Mouse (Mus musculus) CH12.LX (cell line): ENCODE measurements around the gene Pou2af1. TPM values are rescaled to one million over a fixed set of nuclear protein-coding genes. Genes with fewer than 3 reads are reported as not detected.

Experiments
- DNase-seq: peaks from one replicate; pipeline ENCODE4 v3.0.0-alpha.2; 2013; ENCODE audit errors: extremely low read depth
- H3K27ac ChIP-seq: 2 replicates; pipeline ENCODE4 v1.5.1; 2012; ENCODE audit warnings: low read depth, mild to moderate bottlenecking, control low read depth, moderate library complexity; ENCODE audit not compliant: insufficient read depth
- H3K27me3 ChIP-seq: replicated peaks from 2 replicates; pipeline ENCODE3; 2012; ENCODE audit warnings: inconsistent platforms
- H3K36me3 ChIP-seq, 2 experiments: replicated peaks in 1 of 2; 2 replicates each; pipeline versions ENCODE3 to v1.6.1; 2012; ENCODE audit warnings: inconsistent platforms in 1 of 2, low read length in 1 of 2, mild to moderate bottlenecking in 1 of 2, mixed read lengths in 1 of 2, moderate library complexity in 1 of 2; ENCODE audit not compliant: control insufficient read depth in 1 of 2, insufficient read depth in 1 of 2
- H3K4me1 ChIP-seq, 2 experiments: 2 replicates each; pipeline ENCODE4 v1.6.1; 2012; ENCODE audit warnings: inconsistent platforms in 1 of 2, moderate library complexity in 1 of 2; ENCODE audit not compliant: insufficient read depth in 2 of 2, control insufficient read depth in 1 of 2
- H3K4me2 ChIP-seq: 2 replicates; pipeline ENCODE4 v1.6.1; 2012; ENCODE audit warnings: low read depth, mild to moderate bottlenecking, control low read depth; ENCODE audit not compliant: poor library complexity, insufficient read depth, severe bottlenecking
- H3K4me3 ChIP-seq, 3 experiments: fragments of 150-350 bp in 1 of 3; sonication (generic) in 1 of 3; replicated peaks in 1 of 3; 2 replicates each; pipeline versions ENCODE3 to v1.5.1; 2011 to 2012; ENCODE audit warnings: low read depth in 2 of 3, low read length in 2 of 3, mild to moderate bottlenecking in 2 of 3, moderate library complexity in 2 of 3, control low read depth in 1 of 3, improper control_type of control experiment in 1 of 3, inconsistent platforms in 1 of 3, mixed read lengths in 1 of 3; ENCODE audit not compliant: poor library complexity in 1 of 3
- H3K79me2 ChIP-seq: replicated peaks from 2 replicates; pipeline ENCODE4 v1.6.1; 2012; ENCODE audit warnings: mild to moderate bottlenecking, moderate library complexity; ENCODE audit not compliant: control insufficient read depth, poor library complexity, insufficient read depth, severe bottlenecking; ENCODE audit errors: extremely low read depth
- H3K9ac ChIP-seq: 2 replicates; pipeline ENCODE4 v1.6.1; 2012; ENCODE audit warnings: low read depth, mild to moderate bottlenecking, control low read depth, moderate library complexity; ENCODE audit not compliant: insufficient read depth
- H3K9me3 ChIP-seq: replicated peaks from 2 replicates; pipeline ENCODE3; 2012; ENCODE audit warnings: low read length, inconsistent platforms, mixed read lengths
- BHLHE40 ChIP-seq: IDR thresholded peaks from 2 replicates; pipeline ENCODE4 v1.6.1; 2011; ENCODE audit warnings: mild to moderate bottlenecking, low read depth, low read length, improper control_type of control experiment
- E2F4 ChIP-seq: IDR thresholded peaks from 2 replicates; pipeline ENCODE4 v1.6.1; 2011; ENCODE audit warnings: low read depth, low read length, improper control_type of control experiment; ENCODE audit not compliant: insufficient replicate concordance
- ELF1 ChIP-seq: IDR thresholded peaks from 2 replicates; pipeline ENCODE4 v1.6.1; 2014; ENCODE audit warnings: low read depth, mild to moderate bottlenecking, inconsistent platforms, low read length, improper control_type of control experiment
- EP300 ChIP-seq: IDR thresholded peaks from 2 replicates; pipeline ENCODE4 v1.6.1; 2011; ENCODE audit warnings: low read length, improper control_type of control experiment
- GABPA ChIP-seq: IDR thresholded peaks from 2 replicates; pipeline ENCODE4 v1.6.1; 2012; ENCODE audit warnings: low read depth, low read length, improper control_type of control experiment, inconsistent platforms; ENCODE audit not compliant: insufficient replicate concordance
- IRF4 ChIP-seq: IDR thresholded peaks from 2 replicates; pipeline ENCODE4 v1.6.1; 2014; ENCODE audit warnings: low read depth, mild to moderate bottlenecking, inconsistent platforms, low read length, improper control_type of control experiment
- KAT2A ChIP-seq: IDR thresholded peaks from 2 replicates; pipeline ENCODE4 v1.6.1; 2012; ENCODE audit warnings: low read length, improper control_type of control experiment, inconsistent platforms; ENCODE audit not compliant: insufficient replicate concordance
- MAFK ChIP-seq: IDR thresholded peaks from 2 replicates; pipeline ENCODE4 v1.6.1; 2011; ENCODE audit warnings: low read length, improper control_type of control experiment; ENCODE audit not compliant: insufficient replicate concordance
- MAX ChIP-seq: IDR thresholded peaks from 2 replicates; pipeline ENCODE4 v1.6.1; 2011; ENCODE audit warnings: low read length, improper control_type of control experiment
- NELFE ChIP-seq: IDR thresholded peaks from 2 replicates; pipeline ENCODE4 v1.6.1; 2011; ENCODE audit warnings: low read depth, low read length, improper control_type of control experiment
- NRF1 ChIP-seq: IDR thresholded peaks from 2 replicates; pipeline ENCODE4 v1.6.1; 2014; ENCODE audit warnings: low read depth, mild to moderate bottlenecking, inconsistent platforms, low read length, improper control_type of control experiment, moderate library complexity
- POLR2A ChIP-seq: IDR thresholded peaks from 2 replicates; pipeline ENCODE4 v1.6.1; 2011; ENCODE audit warnings: low read depth, mild to moderate bottlenecking, improper control_type of control experiment, low read length
- RCOR1 ChIP-seq: conservative IDR thresholded peaks from 2 replicates; pipeline ENCODE4 v1.6.1; 2012; ENCODE audit warnings: low read depth, mild to moderate bottlenecking, inconsistent platforms, low read length, improper control_type of control experiment
- TBP ChIP-seq: conservative IDR thresholded peaks from 2 replicates; pipeline ENCODE4 v1.6.1; 2011; ENCODE audit warnings: low read depth, low read length, improper control_type of control experiment
- TCF12 ChIP-seq: IDR thresholded peaks from 2 replicates; pipeline ENCODE4 v1.6.1; 2014; ENCODE audit warnings: low read depth, mild to moderate bottlenecking, inconsistent platforms, low read length, improper control_type of control experiment
- UBTF ChIP-seq: IDR thresholded peaks from 2 replicates; pipeline ENCODE4 v1.6.1; 2012; ENCODE audit warnings: low read depth, mild to moderate bottlenecking, inconsistent platforms, low read length, improper control_type of control experiment, moderate library complexity
- USF2 ChIP-seq: conservative IDR thresholded peaks from 2 replicates; pipeline ENCODE4 v1.6.1; 2011; ENCODE audit warnings: low read depth, low read length, improper control_type of control experiment
- ZKSCAN1 ChIP-seq: IDR thresholded peaks from 2 replicates; pipeline ENCODE4 v1.6.1; 2012; ENCODE audit warnings: low read depth, inconsistent platforms, low read length, improper control_type of control experiment, borderline replicate concordance
- ZMIZ1 ChIP-seq: IDR thresholded peaks from 2 replicates; pipeline ENCODE4 v1.6.1; 2012; ENCODE audit warnings: low read depth, mild to moderate bottlenecking, inconsistent platforms, low read length, improper control_type of control experiment
- dilution Hi-C: fragments of 300-500 bp; cut with MboI; formaldehyde crosslinking; loops from 2 replicates; pipeline ENCODE4 v1.14.3; 2020; ENCODE audit warnings: low sequenced_read_pairs; ENCODE audit not compliant: extremely low pct_unique_long_range_greater_than_20kb, extremely low pct_ligation_motif_present
- in situ Hi-C: fragments of 300-500 bp; cut with MboI; formaldehyde crosslinking; loops from 3 replicates; pipeline ENCODE4 v1.14.3; 2019; ENCODE audit warnings: low sequenced_read_pairs, low pct_ligation_motif_present, low pct_unique_long_range_greater_than_20kb, mixed read lengths
- polyA plus RNA-seq: library from polyadenylated mRNA; unstranded; fragments of >175 nt; gene quantifications from 2 replicates; pipeline ENCODE4 v1.2.1, GENCODE M21; 2012; ENCODE audit warnings: low read depth; ENCODE audit not compliant: insufficient read length
- total RNA-seq, 2 experiments: library from RNA; depleted of rRNA; stranded (reverse); fragments of 300-350 nt in 1 of 2; fragments of >200 nt in 1 of 2; gene quantifications; 2 replicates each; pipeline ENCODE4 v1.2.3; 2012 to 2014

Pou2af1 gene
- total and polyA plus RNA-seq, 3 experiments: 87.4 to 303 (median 173) TPM

DNA sequence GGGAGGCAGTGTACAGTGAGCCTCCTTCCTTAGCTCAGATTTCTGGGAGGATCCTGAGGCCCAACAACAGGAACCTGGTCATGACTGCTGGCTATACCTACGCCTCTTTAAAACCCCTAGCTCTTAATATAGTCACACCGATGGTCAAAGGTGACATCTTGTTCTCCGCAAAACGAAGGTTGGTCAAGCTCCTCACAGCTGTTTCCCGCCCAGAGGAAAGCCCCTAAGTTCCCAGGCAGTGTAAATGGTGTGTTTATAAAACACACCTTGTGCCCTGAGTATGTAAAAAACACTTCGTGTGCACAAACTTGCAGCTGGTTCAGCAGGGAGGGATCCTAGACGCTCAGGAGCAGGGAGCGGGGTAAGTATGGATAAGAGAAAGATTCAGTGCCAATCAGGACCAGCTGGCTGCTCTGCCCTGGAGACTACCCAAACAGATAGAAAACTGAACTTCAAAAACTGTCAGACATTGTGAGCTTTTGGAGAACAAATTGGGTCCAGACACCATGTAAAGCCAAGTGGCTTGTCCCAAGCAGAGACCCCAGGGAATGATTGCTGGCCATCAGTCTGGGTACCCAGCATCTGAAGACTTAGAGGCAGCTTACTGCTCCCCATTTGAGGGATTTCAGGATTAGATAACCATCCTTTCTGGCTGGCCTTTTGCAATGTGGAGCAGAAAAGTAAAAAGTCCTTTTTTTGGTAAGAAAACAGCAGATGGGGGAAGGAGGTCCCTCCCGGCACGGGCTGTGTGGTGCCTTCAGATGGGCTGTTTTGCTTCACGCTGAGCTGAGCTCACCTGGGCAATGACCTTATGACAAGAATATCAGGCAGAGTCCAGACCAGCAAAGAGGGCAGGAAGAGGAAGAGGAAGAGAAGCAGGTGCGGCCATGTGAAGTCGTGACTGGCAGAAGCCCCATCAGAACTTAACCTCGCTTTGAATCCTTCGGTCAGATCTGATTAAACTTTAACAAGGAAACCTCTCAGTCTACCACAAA lies 30.5 kb upstream of the Pou2af1 start (continued):
- TF ChIP-seq E2F4 (peak; percentile 65; the same call in 1 of the 2 replicates), MAFK (no peak), TBP (no peak), RCOR1 (no peak), KAT2A (no peak), ZMIZ1 (no peak), IRF4 (no peak)

DNA sequence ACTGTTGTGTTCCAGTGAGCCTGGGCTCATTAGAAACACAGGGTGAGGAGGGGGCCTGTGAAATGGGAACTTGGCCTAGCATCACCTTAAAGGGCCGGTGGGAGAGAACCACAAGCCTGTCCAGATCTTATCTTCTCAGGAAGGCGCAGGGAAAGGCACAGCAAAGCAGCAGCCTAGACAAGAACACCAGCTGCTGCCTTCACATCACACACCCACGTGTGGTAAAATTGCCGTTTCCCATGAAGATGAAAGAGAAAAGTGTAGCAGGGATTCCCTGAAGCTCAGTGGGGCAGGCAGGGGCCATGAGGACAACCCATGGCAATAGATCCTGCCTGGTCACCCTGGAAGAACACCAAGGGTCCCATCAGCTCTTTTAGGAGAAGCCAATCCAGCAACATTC lies 28.1 kb upstream of the Pou2af1 start:
- H3K27me3 ChIP-seq: no peaks in the 10 kb centered on the region
- no peak overlapping the region for H3K4me2 ChIP-seq
- no peak for DNase-seq
- no peak overlapping the region for H3K4me3 ChIP-seq
- H3K36me3 ChIP-seq: no peaks in the 10 kb centered on the region
- H3K27ac ChIP-seq: no peak overlapping the region
- no peaks in the 10 kb centered on the region for H3K79me2 ChIP-seq
- peaks cover 10 to 40% of the 10 kb centered on the region in 2 experiments for H3K4me1 ChIP-seq
- H3K9me3 ChIP-seq: no peaks in the 10 kb centered on the region
- dilution Hi-C loops: no loop called here
- H3K9ac ChIP-seq: no peak overlapping the region
- TF ChIP-seq NELFE: no peak
- TF ChIP-seq GABPA: no peak
- TF ChIP-seq BHLHE40: no peak
- TF ChIP-seq ZKSCAN1: no peak
- no peak for TF ChIP-seq EP300
- no peak for TF ChIP-seq ZMIZ1
- no peak for TF ChIP-seq MAFK
- TF ChIP-seq USF2: no peak
- no peak for TF ChIP-seq NRF1
- no peak for TF ChIP-seq TCF12
- TF ChIP-seq MAX: no peak
- no peak for TF ChIP-seq POLR2A
- no peak for TF ChIP-seq ELF1
- no peak for TF ChIP-seq UBTF
- TF ChIP-seq, all 38 proteins: peak for 0
- in situ Hi-C loops: no loop called here
